Mouse (Mus musculus) cerebellum, adult (tissue): ENCODE data around the gene Olfr1390.
"Not testable (repeated sequence)": the region's sequence is repeated elsewhere in the genome, so short reads cannot be mapped to it uniquely, and the experiment has no call there.

Experiments used
- ATAC-seq: cut with Nextera tagmentation; 2 replicates; pipeline ENCODE4 v1.9.2; 2017; ENCODE audit warnings: mild to moderate bottlenecking, moderate library complexity, mixed read lengths; ENCODE audit not compliant: insufficient number of reproducible peaks, low FRiP score, low TSS enrichment

Olfr1390 gene

DNA sequence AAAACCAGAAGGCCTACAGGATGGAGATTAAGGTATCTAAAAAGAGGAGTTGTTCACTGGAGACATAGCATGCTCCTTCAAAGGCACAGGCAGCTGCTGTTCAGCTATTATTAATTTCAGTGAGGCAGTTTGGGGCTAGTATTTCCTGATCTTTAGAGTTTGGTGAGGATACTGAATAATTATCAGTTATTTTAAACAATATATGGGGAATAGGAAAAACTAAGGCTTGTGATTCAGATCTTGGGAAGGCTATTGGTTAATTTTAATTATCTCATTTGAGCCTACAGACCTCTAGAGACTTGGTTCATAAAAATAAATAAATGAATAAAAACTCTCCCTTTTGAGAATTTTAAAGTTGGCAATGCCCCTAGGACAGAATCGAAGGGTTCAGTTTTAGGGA, at the start of gene Olfr1390:
TSS of gene Olfr1390 (plus strand) at position 301 of the 400 bp plus-strand sequence.
- no peak for ATAC-seq

DNA sequence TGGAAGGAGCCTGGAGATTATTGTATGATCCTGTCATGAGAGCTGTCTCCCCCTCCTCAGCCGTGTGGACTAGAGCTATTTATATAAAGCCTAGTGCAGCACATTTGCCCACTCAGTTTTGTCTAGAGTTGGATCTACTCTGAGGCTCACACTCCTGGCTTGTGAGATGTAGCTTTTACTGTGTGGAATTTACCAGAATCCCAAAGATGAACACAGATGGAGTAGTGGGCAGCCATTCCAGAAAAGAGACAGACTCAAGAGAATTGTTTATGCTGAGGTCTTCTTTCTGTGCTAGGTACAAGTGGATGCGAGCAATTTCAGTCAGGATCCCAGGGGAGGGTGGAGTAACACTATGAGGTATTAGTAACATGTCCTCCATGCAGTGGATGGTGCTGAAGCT, 47.7 kb upstream of the Olfr1390 start:
- no peak for ATAC-seq

DNA sequence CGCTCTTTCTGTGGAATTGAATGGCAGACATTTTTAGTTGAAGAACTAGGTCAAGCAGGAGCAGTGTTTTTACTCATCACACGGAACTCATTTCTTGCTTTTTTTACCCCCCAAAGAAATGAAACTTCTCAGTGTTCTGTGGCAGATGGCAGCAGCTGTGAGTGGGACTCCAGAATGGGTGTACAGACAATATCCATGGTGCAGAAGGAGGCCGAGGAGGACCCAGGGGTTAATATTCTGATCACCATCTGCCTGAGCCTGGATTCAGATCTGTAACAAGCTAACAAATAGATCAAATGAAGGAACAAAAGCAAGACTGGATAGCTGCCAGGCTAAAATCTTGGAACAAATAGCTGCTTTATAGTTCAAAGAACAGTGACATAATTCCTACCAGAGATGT, 42.2 kb upstream of the Olfr1390 start:
- no peak for ATAC-seq

DNA sequence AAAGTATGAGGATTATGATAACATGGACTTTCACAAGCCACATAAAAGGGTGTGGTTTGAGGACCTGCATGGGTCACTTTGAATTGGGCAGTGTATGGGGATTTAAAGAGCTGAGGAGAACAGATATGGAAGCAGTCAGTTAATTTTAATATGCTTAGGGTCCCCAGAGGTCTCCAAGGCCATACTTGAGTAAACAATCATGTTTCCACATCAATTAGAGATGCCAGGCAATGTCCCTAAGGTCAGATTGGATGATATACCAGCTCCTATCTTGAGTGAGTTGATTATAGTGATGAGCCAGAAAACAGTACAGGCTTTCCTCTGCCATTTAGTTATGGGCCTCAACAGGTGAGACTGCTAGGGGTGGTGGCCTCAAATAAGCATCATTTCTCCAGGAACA, 30.5 kb upstream of the Olfr1390 start, which contains the start of gene Olfr10:
TSS of gene Olfr10 (plus strand) at position 301 of the 400 bp plus-strand sequence.
- no peak for ATAC-seq

DNA sequence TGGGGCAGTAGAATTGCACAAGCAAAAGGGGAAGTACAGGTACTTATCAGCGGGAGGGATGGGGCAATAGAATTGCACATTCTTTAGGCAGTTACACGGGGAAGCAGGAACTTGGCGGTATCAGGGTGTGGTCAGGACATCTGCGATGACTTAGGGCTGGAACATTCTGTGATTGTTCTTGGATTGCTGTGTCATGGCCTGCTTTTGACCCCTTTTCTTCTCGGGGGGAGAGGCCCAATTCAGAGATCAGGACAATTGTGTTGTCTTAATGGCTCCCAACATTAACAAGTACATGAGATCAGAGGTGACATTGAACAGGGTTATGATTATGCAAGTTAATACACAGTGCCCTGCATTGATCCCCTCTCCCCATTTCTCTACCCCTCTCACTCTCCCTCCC, 26.4 kb upstream of the Olfr1390 start:
- not testable (repeated sequence) for ATAC-seq

DNA sequence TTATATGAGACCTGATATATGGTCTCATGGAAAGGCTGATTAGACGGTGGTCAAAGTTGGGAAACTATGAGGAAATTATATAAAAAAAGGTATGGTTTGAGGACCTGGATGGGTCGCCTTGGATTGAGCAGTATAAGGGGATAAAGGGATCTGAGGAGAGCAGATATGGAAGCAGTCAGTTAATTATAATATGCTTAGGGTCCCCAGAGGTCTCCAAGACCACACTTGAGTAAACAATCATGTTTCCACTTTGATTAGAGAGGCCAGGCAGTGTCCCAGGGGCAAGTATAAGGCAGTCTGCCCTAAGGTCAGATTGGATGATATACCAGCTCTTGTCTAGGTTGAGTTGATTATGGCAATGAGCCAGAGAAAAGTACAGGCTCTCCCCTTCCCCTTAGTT, 12.5 kb upstream of the Olfr1390 start, which contains the start of gene Olfr1391:
TSS of gene Olfr1391 (plus strand) at position 301 of the 400 bp plus-strand sequence.
- no peak for ATAC-seq

DNA sequence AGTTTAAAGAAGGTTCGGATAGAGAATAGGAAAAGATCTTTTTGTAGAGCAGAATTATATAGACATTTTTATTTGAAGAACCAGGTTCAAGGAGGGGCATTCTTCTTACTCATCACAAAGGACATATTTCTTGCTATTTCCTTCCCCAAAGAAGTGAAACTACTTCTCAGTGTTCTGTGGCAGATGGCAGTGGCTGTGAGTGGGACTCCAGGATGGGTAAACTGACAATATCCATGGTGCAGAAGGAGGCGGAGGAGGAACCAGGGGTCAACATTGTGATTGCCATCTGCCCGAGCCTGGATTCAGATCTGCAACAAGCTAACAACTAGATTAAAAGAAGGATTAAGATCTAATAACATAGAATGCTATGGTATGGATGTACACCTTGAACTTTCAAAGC, 8.3 kb upstream of the Olfr1390 start:
- no peak for ATAC-seq

DNA sequence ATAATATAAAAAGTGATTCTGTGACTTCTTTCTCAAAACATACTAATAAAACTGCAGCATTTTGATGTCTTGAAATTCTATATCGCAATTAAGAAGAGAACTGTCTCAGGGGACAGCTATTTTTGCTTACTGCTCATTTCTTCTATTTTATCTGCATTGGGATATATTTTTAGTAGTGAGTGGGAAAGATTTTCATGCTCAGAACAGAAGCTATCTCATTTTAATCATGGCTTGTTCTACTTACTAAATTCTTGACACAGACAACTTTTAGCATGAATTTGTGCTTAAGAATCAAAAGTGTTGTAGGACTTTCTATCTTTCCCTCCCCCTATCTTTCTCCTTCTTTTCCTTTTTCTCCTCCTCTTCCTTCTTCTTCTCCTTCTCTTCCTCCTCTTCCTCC, 5.3 kb upstream of the Olfr1390 start:
- ATAC-seq, result no peak

DNA sequence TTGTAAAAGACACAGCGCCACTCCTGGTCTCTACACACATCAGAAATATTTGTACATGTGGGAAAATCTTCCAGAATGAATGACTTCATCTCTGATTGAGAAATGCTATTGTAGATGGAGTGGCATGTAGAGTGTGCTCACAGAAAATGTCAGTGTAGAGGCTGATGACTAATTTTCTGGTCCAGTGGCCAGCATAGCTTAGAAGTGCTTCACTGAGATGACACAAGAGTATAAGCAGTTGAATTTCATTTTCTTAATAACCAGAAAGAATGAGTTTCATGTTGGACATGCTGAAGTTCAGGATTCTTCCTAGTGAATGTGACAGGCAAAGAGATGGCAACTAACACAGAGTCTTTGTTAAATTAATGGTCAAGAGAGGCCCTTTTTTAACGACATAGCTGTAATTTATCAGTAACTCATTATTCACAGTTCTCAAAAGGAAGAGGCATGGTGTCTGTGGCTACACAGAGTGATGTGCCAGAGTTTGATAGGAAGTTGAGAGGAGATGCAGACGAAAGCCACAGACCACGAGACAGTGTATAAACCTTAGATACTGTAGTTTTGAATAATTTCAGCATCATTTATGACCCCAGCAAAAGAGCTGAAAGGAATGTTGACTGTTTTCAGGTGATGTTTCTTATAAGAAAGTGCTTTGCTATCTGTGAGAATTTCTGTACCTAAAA, 2.3 kb downstream of the Olfr1390 start:
- ATAC-seq, result no peak

DNA sequence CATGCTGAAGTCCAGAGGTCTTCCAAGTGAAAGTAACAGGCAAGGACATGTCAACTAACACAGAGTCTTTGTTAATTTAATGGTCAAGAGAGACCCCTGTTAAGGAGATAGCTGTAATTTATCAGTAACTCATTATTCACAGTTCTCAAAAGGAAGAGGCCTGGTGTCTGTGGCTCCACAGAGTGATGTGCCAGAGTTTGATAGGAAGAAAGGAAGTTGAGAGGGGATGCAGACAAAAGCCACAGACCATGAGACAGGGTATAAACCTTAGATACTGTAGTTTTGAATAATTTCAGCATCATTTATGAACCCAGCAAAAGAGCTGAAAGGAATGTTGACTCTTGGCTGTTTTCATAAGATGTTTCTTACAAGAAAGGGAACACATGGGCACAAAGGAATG, 48.1 kb downstream of the Olfr1390 start:
- ATAC-seq, result no peak

DNA sequence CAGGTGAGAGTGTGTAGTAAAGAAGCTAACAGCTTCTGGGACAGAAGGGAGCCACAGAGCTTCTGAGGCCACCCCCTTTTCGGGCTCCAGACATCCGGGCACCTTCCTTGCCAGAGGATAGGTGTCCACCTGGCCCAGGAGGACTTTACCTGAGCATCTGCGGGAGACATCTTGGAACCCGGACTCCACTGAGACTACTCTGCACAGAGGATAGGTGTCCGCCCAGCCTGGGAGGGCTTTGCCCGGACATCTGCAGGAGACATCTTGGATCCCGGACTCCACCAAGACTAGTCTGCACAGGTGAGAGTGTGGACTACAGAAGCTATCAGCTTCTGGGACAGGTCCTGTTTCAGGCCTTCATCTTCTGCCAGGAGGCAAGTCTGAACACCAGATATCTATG, 51.1 kb downstream of the Olfr1390 start:
- ATAC-seq, result not testable (repeated sequence)
